Mouse (Mus musculus): ENCODE results near the gene Cab39.

DNA sequence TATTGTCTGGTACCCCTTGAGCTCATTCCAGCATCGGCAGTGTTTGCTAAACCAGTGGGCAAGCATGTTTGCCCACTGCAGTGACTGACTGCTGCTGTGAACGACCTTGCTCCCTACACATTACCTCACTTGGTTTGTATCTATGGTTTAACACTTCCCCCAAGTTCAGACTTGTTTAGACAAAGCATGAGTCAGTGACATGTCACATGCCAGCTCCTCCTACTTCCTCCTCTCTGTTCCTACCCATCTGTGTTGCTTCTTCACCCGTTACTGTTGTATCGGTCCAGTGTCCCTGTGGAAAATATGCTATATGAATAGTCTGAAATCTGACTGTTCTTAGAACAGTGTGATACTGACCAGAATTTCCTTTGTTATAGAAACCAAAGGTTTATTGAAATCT is 44.8 kb downstream of the Cab39 start:
- TF ChIP-seq CTCF (IDR thresholded peaks at IDR 0.05; ENCODE audit: borderline replicate concordance, control insufficient read depth, extremely low read depth, insufficient read depth, low read length, poor library complexity) = no peak
- no peak for TF ChIP-seq POLR2A (IDR thresholded peaks at IDR 0.05; ENCODE audit: control insufficient read depth, extremely low read depth, insufficient read depth, low read length, poor library complexity)
